Mouse (Mus musculus): ENCODE results near the gene Gm4767. TPM values are rescaled to one million over a fixed set of nuclear protein-coding genes. Genes with fewer than 3 reads are reported as not detected.

The Gm4767 gene
- polyA plus RNA-seq (2014; fragmentation: Illumina TruSeq; extraction: RNeasy Lipid Tissue Mini Kit (QIAGEN cat#74804); ENCODE audit: low replicate concordance) = 3.7 TPM

DNA sequence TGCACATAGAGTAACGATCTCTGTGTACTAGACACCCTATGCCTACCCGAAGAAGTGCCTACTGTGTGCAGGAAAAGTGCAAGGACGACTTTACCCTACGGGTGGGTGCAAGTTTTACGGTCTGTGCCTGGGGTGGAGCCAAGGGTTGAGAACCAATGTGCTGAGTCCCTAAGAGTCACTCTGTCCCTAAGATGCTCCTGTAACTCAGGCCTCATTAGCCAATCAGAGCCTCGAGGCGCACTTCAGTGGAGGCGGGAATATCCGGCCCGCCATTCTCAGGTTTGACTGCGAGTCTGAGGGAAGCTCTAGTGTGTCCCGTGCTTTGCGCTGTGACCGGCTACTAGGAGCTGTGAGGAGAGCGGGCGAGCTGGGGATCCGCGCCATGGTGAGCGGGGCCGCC, at the start of gene Gm4767:
Gene Gm4767, plus strand, starts transcription at position 288 of the 400 bp plus-strand sequence.

DNA sequence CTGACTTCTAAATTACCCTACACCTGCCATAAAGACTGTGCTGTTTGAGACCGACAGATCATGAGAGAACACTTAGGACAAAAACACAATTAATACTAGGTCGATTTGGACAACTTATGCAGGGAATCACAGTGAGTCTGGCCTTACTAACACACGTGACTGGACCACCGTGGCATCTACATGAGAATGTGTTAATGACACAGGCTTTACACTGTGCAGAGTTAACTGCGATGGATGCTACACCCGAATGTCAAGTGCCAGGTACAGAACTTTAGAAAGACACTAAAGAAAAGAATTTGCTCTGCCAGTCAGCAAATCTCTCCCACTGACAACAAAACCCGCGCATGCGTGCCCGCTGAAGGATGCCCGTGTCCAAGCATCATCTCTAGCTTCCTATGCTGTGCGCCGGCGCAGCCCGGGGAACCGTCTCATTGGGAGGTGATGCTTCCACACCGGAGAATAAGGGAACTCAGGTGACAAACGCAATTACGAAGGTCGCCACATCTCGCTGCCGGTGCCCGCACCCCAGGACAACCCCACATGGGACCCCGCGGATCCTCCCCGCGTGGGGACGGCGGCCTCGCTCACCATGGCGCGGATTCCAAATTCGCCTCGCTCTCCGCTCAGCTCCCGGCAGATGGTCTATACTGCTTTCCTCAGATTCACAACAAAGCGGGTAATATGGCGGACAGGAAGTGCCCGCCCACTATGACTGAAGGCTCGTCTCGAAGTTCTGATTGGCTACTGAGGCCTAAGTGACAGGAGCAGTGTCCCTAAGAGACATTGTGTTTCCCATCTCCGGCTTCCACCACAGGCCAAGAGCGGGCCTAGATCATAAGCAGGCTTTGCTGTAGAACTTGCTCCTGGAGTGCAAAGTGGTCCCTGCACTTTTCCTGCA, 41.2 kb upstream of the Gm4767 start, which contains the start of gene Gm3055:
Gene Gm3055, minus strand, starts transcription at position 656 of the 898 bp plus-strand sequence.

DNA sequence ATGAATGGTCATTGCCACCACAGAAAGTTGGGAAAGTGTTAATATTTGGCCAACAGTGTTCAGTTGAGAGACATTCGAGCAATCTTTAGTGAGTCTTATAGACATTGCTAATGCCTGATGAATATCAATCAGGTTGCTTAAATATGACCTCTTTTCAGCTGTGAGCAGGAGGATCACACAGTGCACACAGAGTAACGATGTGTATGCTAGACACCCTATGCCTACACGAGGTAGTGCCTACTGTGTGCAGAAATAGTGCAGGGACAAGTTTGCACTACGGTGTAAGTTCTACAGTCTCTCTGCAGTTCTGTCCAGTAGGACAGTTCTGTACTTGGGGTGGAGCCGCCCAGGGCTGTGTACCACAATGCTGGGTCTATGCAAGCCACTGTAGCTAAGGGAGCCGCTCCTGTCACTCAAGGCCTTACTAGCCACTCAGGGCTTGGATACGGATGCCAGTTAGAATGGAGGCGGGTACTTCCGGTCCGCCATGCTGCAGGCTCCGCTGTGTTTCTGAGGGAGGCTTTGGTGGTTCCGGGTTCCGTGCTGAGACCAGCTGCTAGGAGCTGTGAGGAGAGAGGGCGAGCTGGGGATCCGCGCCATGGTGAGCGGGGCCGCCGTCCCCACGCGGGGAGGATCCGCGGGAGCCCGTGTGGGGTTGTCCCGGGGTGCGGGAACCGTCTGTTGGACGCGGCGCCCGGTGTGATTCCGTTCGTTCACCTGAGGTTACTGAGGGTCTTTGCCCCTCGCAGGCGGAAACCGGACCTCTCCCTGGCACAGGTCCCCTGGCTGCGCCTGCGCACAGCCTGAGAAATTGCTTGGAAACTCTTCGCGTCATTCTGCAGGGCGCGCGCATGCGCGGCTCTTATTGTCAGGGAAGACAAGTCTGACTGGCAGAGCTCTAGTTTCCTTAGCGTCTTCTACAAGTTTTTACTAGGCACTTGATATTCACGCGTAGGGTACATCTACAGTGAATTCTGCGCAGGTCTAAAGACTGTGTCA, 51.7 kb downstream of the Gm4767 start, which contains the start of gene Gm32687:
Gene Gm32687, plus strand, starts transcription at position 526 of the 999 bp plus-strand sequence.

Other genes starting within 250 kb of the Gm4767 start
- 1.5 TPM for gene Tle2, start 237.6 kb upstream of the Gm4767 start, polyA plus RNA-seq (2014; fragmentation: Illumina TruSeq; extraction: RNeasy Lipid Tissue Mini Kit (QIAGEN cat#74804); ENCODE audit: low replicate concordance)
- not detected for gene Tle6, start 211.1 kb upstream of the Gm4767 start, polyA plus RNA-seq (2014; fragmentation: Illumina TruSeq; extraction: RNeasy Lipid Tissue Mini Kit (QIAGEN cat#74804); ENCODE audit: low replicate concordance)
- gene BC025920, start 205.9 kb upstream of the Gm4767 start, polyA plus RNA-seq (2014; fragmentation: Illumina TruSeq; extraction: RNeasy Lipid Tissue Mini Kit (QIAGEN cat#74804); ENCODE audit: low replicate concordance) = 2.2 TPM
- not detected for gene Sirt6, start 184.4 kb upstream of the Gm4767 start, polyA plus RNA-seq (2014; fragmentation: Illumina TruSeq; extraction: RNeasy Lipid Tissue Mini Kit (QIAGEN cat#74804); ENCODE audit: low replicate concordance)
- 0.97 TPM for gene Ankrd24, start 183.6 kb upstream of the Gm4767 start, polyA plus RNA-seq (2014; fragmentation: Illumina TruSeq; extraction: RNeasy Lipid Tissue Mini Kit (QIAGEN cat#74804); ENCODE audit: low replicate concordance)
- gene Gm10778, start 163.1 kb upstream of the Gm4767 start, polyA plus RNA-seq (2014; fragmentation: Illumina TruSeq; extraction: RNeasy Lipid Tissue Mini Kit (QIAGEN cat#74804); ENCODE audit: low replicate concordance) = 12.8 TPM
- 30.6 TPM for gene Zfp433, start 107.4 kb upstream of the Gm4767 start, polyA plus RNA-seq (2014; fragmentation: Illumina TruSeq; extraction: RNeasy Lipid Tissue Mini Kit (QIAGEN cat#74804); ENCODE audit: low replicate concordance)
- gene Gm3055, start 41.0 kb upstream of the Gm4767 start, polyA plus RNA-seq (2014; fragmentation: Illumina TruSeq; extraction: RNeasy Lipid Tissue Mini Kit (QIAGEN cat#74804); ENCODE audit: low replicate concordance) = 9.6 TPM
- 25.4 TPM for gene Gm32687, start 51.7 kb downstream of the Gm4767 start, polyA plus RNA-seq (2014; fragmentation: Illumina TruSeq; extraction: RNeasy Lipid Tissue Mini Kit (QIAGEN cat#74804); ENCODE audit: low replicate concordance)
- gene Zfp781, start 118.3 kb downstream of the Gm4767 start, polyA plus RNA-seq (2014; fragmentation: Illumina TruSeq; extraction: RNeasy Lipid Tissue Mini Kit (QIAGEN cat#74804); ENCODE audit: low replicate concordance) = 3.4 TPM
- gene Zfp873, start 235.9 kb downstream of the Gm4767 start, polyA plus RNA-seq (2014; fragmentation: Illumina TruSeq; extraction: RNeasy Lipid Tissue Mini Kit (QIAGEN cat#74804); ENCODE audit: low replicate concordance) = 13.8 TPM

Measured in small intestine, adult 10 weeks (tissue).